Mouse (Mus musculus) E14TG2a.4 (cell line): Measurements from ENCODE around the gene Preb.

Source experiments
- CTCF ChIP-seq: conservative IDR thresholded peaks from 2 replicates; pipeline ENCODE4 v1.5.1; 2014; ENCODE audit warnings: low read length
- NANOG ChIP-seq: IDR thresholded peaks from 2 replicates; pipeline ENCODE4 v1.6.1; 2014; ENCODE audit warnings: borderline replicate concordance, low read length, mixed read lengths
- POU5F1 ChIP-seq: IDR thresholded peaks from 2 replicates; pipeline ENCODE4 v1.6.1; 2014; ENCODE audit warnings: low read length, borderline replicate concordance

DNA sequence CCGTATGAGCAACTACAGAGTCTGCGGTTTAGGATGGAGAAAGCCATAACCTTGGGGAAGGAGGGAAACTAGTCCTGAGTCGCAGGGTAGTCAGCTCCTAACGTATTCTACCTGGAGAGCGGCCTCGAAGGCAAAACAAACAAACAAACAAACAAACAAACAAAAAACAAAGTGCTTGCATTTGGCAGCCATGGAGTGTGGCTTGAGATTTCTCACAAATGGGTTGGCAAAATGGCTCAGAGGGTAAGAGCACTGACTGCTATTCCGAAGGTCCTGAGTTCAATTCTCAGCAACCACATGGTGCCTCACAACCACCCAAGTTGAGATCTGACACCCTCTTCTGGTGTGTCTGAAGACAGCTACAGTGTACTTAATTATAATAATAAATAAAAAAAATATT lies 50.3 kb downstream of the Preb start:
- no peak for TF ChIP-seq CTCF
- no peak for TF ChIP-seq POU5F1
- no peak for TF ChIP-seq NANOG
